Mouse (Mus musculus) MEL (cell line): Measurements from ENCODE around the gene Rps9.

ENCODE experiments used
- CHD2 ChIP-seq: IDR thresholded peaks from 2 replicates; pipeline ENCODE4 v1.6.1; 2011; ENCODE audit warnings: low read length, improper control_type of control experiment
- CTCF ChIP-seq, 3 experiments: IDR thresholded peaks in 2 of 3; conservative IDR thresholded peaks in 1 of 3; 2 replicates each; pipeline ENCODE4 v1.5.1; 2011 to 2012; ENCODE audit warnings: low read length in 3 of 3, low read depth in 2 of 3, mild to moderate bottlenecking in 2 of 3, improper control_type of control experiment in 1 of 3, inconsistent platforms in 1 of 3, mixed read lengths in 1 of 3, moderate library complexity in 1 of 3; ENCODE audit not compliant: control insufficient read depth in 1 of 3, insufficient read depth in 1 of 3, poor library complexity in 1 of 3, severe bottlenecking in 1 of 3
- EP300 ChIP-seq, 2 experiments: IDR thresholded peaks; 2 replicates each; pipeline ENCODE4 v1.6.1; 2011; ENCODE audit warnings: improper control_type of control experiment in 2 of 2, low read length in 2 of 2, low read depth in 1 of 2, mild to moderate bottlenecking in 1 of 2
- HCFC1 ChIP-seq: IDR thresholded peaks from 2 replicates; pipeline ENCODE4 v1.6.1; 2012; ENCODE audit warnings: low read depth, mild to moderate bottlenecking, inconsistent platforms, low read length, improper control_type of control experiment, moderate library complexity
- KAT2A ChIP-seq: conservative IDR thresholded peaks from 2 replicates; pipeline ENCODE4 v1.6.1; 2012; ENCODE audit warnings: low read depth, low read length, improper control_type of control experiment, inconsistent platforms
- MXI1 ChIP-seq: IDR thresholded peaks from 2 replicates; pipeline ENCODE4 v1.6.1; 2011; ENCODE audit warnings: mild to moderate bottlenecking, low read depth, low read length, improper control_type of control experiment
- ZNF384 ChIP-seq: IDR thresholded peaks from 2 replicates; pipeline ENCODE4 v1.6.1; 2012; ENCODE audit warnings: low read depth, mild to moderate bottlenecking, inconsistent platforms, low read length, improper control_type of control experiment

- TF ChIP-seq CHD2 (peak; percentile 60), KAT2A (no peak), HCFC1 (peak; percentile 78), CTCF (IDR thresholded peaks at IDR 0.05 in 2 of 3, conservative IDR thresholded peaks at IDR 0.05 in 1 of 3; ENCODE audit: control insufficient read depth in 1 of 3, insufficient read depth in 1 of 3, low read depth in 2 of 3, low read length in 3 of 3, poor library complexity in 1 of 3, severe bottlenecking in 1 of 3) (no peak), MXI1 (peak; percentile 80), ZNF384 (no peak), EP300 (IDR thresholded peaks at IDR 0.05; ENCODE audit: low read depth in 1 of 2, low read length in 2 of 2) (no peak)
Observed at GRCm38 (mm10) chr7:3665215-3666114, 38.3 kb upstream of the Rps9 start, which contains the start of gene Leng1.
